Mouse (Mus musculus) hindbrain, embryonic 10.5 days (tissue): ENCODE results near the gene Olfr372. TPM values are rescaled to one million over a fixed set of nuclear protein-coding genes. Genes with fewer than 3 reads are reported as not detected.

ENCODE experiments used
- polyA plus RNA-seq: library from polyadenylated mRNA; unstranded; fragments of >200 nt; fragmentation: Nextera tagmentation; extraction: Ambion mirVana; gene quantifications from 2 replicates; pipeline ENCODE4 v1.2.1, GENCODE M21; 2016

Gene Olfr372
- polyA plus RNA-seq, 1 experiment from 2014 or later = not detected

Other genes with a start within 250 kb of the Olfr372 start
- 4.3 and 5.3 TPM in 2 replicates for gene Zfp709, start 159.2 kb upstream of the Olfr372 start, polyA plus RNA-seq
- 8.6 and 8.7 TPM in 2 replicates for gene Zfp882, start 132.6 kb upstream of the Olfr372 start, polyA plus RNA-seq
- gene Zfp617, start 132.6 kb upstream of the Olfr372 start, polyA plus RNA-seq = 31.7 and 34.2 TPM in 2 replicates
- gene Zfp961, start 90.2 kb upstream of the Olfr372 start, polyA plus RNA-seq = 18.3 and 26.3 TPM in 2 replicates
- 0.50 and 1.0 TPM in 2 replicates for gene Cyp4f18, start 31.6 kb upstream of the Olfr372 start, polyA plus RNA-seq
- 0.04 TPM in 1 of 2 replicates, not detected in the other for gene Olfr373, start 42.0 kb downstream of the Olfr372 start, polyA plus RNA-seq
- not detected in 2 replicates for gene Olfr374, start 65.8 kb downstream of the Olfr372 start, polyA plus RNA-seq
- 481 and 624 TPM in 2 replicates for gene Tpm4, start 93.8 kb downstream of the Olfr372 start, polyA plus RNA-seq
- gene Rab8a, start 120.0 kb downstream of the Olfr372 start, polyA plus RNA-seq = 141 and 155 TPM in 2 replicates
- gene Hsh2d, start 148.4 kb downstream of the Olfr372 start, polyA plus RNA-seq = not detected in 2 replicates
- gene Cib3, start 171.6 kb downstream of the Olfr372 start, polyA plus RNA-seq = not detected in 2 replicates
- gene Gm11034, start 172.4 kb downstream of the Olfr372 start, polyA plus RNA-seq = not detected in 2 replicates
- 63.4 and 80.6 TPM in 2 replicates for gene Fam32a, start 178.5 kb downstream of the Olfr372 start, polyA plus RNA-seq
- 186 and 213 TPM in 2 replicates for gene Ap1m1, start 198.8 kb downstream of the Olfr372 start, polyA plus RNA-seq